Mouse (Mus musculus): ENCODE measurements at regions not wholly inside any gene's neighbourhood (a gene's known extent, or its start where the extent isn't known, plus 50 kb on each side); places are given as distances from the start of the nearest gene placed in this dataset.

DNA sequence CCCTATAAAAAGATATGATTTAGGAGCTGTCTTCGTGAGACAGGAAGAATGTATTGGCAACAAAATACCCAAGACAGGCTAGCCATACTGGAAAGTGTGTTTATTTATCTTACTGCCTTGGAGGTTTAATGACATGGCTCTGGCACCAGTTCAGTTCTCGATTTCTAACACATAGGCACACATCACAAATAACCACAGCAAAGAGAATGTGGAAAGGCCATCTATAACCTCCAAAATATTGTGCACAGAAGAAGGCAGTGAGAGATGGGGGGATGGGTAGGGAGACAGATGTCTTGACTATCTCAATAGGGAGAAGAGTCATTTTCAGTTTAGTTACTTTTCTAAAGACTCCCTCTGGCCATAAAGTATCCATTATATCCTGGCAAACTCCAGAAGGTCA lies 90.5 kb downstream of the Minar1 start:
- TF ChIP-seq CTCF (IDR thresholded peaks at IDR 0.05; ENCODE audit: low read depth): no peak
- H3K4me1 ChIP-seq (ENCODE audit: insufficient read depth, low read length): no peaks in the 10 kb centered on the region
- H3K27me3 ChIP-seq (ENCODE audit: insufficient read depth, low read length): no peaks in the 10 kb centered on the region
- ATAC-seq (no peak), DNase-seq (ENCODE audit: low spot score) (no peak)
- H3K9ac ChIP-seq (replicated peaks; ENCODE audit: low read length): no peak overlapping the region
- H3K4me3 ChIP-seq (ENCODE audit: low read length): no peak overlapping the region
- no peak overlapping the region for H3K4me2 ChIP-seq (ENCODE audit: low read depth, low read length)
- WGBS: 72% methylated on average over 2 of the region's 2 CpGs
- no peak overlapping the region for H3K27ac ChIP-seq
- no peaks in the 10 kb centered on the region for H3K36me3 ChIP-seq (ENCODE audit: insufficient read depth, low read length)
- no peaks in the 10 kb centered on the region for H3K9me3 ChIP-seq (ENCODE audit: low read length)

GRCm38 (mm10) chr9:89524137-89524536 lies 98.8 kb downstream of the Minar1 start:
- H3K4me1 ChIP-seq (ENCODE audit: insufficient read depth, low read length): no peaks in the 10 kb centered on the region
- H3K9ac ChIP-seq (replicated peaks; ENCODE audit: low read length): no peak overlapping the region
- ATAC-seq (peak; percentile 72), DNase-seq (ENCODE audit: low spot score) (peak; percentile 23)
- no peak overlapping the region for H3K4me2 ChIP-seq (ENCODE audit: low read depth, low read length)
- H3K27ac ChIP-seq: no peak overlapping the region; the same call in 1 of the 2 replicates
- no peaks in the 10 kb centered on the region for H3K36me3 ChIP-seq (ENCODE audit: insufficient read depth, low read length)
- no peak overlapping the region for H3K4me3 ChIP-seq (ENCODE audit: low read length)
- H3K27me3 ChIP-seq (ENCODE audit: insufficient read depth, low read length): no peaks in the 10 kb centered on the region
- H3K9me3 ChIP-seq (ENCODE audit: low read length): no peaks in the 10 kb centered on the region
- TF ChIP-seq CTCF (IDR thresholded peaks at IDR 0.05; ENCODE audit: low read depth): no peak
- 45% methylated on average over 1 of the region's 1 CpGs for WGBS

GRCm38 (mm10) chr9:89523705-89524104 lies 99.2 kb downstream of the Minar1 start:
- Histone ChIP-seq H3K36me3 (ENCODE audit: insufficient read depth, low read length) (no peaks in the 10 kb centered on the region), H3K4me3 (ENCODE audit: low read length) (no peak overlapping the region)
- peak; percentile 46 for DNase-seq (ENCODE audit: low spot score)

DNA sequence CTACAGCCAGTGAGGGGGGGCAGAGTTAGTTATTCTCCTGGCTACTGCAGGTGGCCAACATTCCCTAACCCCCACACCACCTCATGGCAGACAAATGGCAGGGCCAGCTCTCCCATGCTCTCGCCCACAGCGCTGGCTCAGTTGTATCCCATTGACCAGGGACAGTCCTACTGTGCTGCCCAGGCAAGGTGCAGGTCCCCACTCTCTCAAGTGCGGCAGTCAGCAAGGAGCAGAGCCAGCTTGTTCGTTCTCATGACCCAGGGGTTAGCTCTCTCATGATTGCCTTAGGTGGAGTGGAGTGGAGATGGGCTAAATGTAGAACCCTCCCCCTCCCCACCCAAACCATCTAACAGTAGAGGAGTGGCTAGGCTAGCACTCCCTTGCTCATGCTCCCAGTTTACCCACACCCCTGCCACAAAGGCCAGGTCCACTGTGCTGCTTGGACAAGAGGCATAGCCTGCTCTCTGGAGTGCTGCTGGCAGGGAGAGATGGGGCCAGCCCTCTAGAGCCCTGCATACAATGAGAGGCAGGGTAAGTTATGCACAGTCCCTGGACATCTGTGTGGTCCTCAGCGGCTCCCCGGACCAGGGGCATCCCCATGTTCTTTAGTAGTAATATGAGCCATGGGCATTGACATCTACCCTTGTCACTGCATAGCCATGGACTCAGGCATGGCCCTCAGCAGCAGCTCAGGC lies 114.4 kb downstream of the Minar1 start:
- Histone ChIP-seq H3K36me3 (ENCODE audit: insufficient read depth, low read length) (no peaks in the 10 kb centered on the region), H3K4me2 (ENCODE audit: low read depth, low read length) (no peak overlapping the region), H3K27ac (no peak overlapping the region), H3K27me3 (ENCODE audit: insufficient read depth, low read length) (no peaks in the 10 kb centered on the region), H3K9ac (replicated peaks; ENCODE audit: low read length) (no peak overlapping the region), H3K4me3 (ENCODE audit: low read length) (no peak overlapping the region), H3K4me1 (ENCODE audit: insufficient read depth, low read length) (no peaks in the 10 kb centered on the region), H3K9me3 (ENCODE audit: low read length) (no peaks in the 10 kb centered on the region)
- no peak for DNase-seq (ENCODE audit: low spot score)
- no peak for ATAC-seq
- 91% methylated on average over 6 of the region's 6 CpGs for WGBS
- TF ChIP-seq CTCF (IDR thresholded peaks at IDR 0.05; ENCODE audit: low read depth): no peak

More at GRCm38 (mm10) chr9:89523705-89524104, 99.2 kb downstream of the Minar1 start:
- 55% methylated on average over 3 of the region's 3 CpGs for WGBS
- peak; percentile 69 for ATAC-seq
- H3K4me2 ChIP-seq (ENCODE audit: low read depth, low read length): no peak overlapping the region
- TF ChIP-seq CTCF (IDR thresholded peaks at IDR 0.05; ENCODE audit: low read depth): no peak
- H3K27me3 ChIP-seq (ENCODE audit: insufficient read depth, low read length): no peaks in the 10 kb centered on the region
- no peaks in the 10 kb centered on the region for H3K9me3 ChIP-seq (ENCODE audit: low read length)
- H3K4me1 ChIP-seq (ENCODE audit: insufficient read depth, low read length): no peaks in the 10 kb centered on the region
- no peak overlapping the region for H3K9ac ChIP-seq (replicated peaks; ENCODE audit: low read length)
- no peak overlapping the region for H3K27ac ChIP-seq

DNA sequence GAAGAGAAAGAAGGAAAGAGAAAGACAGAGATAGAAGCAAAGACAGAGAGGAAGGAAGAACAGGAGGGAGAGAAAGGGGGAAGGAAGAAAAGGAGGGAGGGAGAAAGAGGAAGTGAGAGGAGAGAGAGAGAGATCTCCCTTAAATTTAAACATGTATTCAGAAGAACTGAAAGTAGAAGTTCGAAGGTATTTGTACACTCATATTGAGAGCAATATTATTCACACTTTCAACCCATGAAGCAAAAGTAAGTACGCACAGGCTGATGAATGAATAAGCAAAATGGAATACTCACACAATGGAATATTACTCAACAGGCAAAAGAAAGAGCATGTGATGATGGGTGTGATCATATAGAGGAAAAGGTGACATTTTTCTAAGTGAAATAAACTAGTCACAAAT lies 120.8 kb downstream of the Minar1 start:
- no peak overlapping the region for H3K4me2 ChIP-seq (ENCODE audit: low read depth, low read length)
- H3K9me3 ChIP-seq (ENCODE audit: low read length): no peaks in the 10 kb centered on the region
- no peak for DNase-seq (ENCODE audit: low spot score)
- no peak overlapping the region for H3K4me3 ChIP-seq (ENCODE audit: low read length)
- H3K27ac ChIP-seq: no peak overlapping the region
- no peaks in the 10 kb centered on the region for H3K36me3 ChIP-seq (ENCODE audit: insufficient read depth, low read length)
- H3K4me1 ChIP-seq (ENCODE audit: insufficient read depth, low read length): no peaks in the 10 kb centered on the region
- WGBS: 92% methylated on average over 2 of the region's 2 CpGs
- no peaks in the 10 kb centered on the region for H3K27me3 ChIP-seq (ENCODE audit: insufficient read depth, low read length)
- no peak for TF ChIP-seq CTCF (IDR thresholded peaks at IDR 0.05; ENCODE audit: low read depth)
- no peak overlapping the region for H3K9ac ChIP-seq (replicated peaks; ENCODE audit: low read length)
- no peak for ATAC-seq

DNA sequence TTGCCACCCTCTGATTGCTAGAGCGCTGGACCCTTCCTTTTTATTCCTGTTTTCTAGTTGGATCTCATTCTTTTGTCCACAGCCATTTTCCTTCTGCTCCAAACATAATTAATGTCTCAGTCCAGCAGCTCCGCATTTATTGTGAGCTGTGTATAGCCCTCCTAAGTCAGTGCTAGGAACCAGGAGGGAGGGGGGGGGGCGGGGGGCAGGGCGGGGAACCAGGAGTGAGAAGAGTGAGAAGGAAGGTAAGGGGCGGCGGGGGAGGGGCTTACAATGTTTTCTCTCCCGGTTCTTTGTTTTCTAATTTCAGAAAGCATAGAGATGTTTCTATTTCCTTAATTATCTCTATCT lies 125.6 kb downstream of the Minar1 start:
- Histone ChIP-seq H3K27ac (peak overlapping the region; percentile 46; the same call in 1 of the 2 replicates), H3K4me2 (ENCODE audit: low read depth, low read length) (no peak overlapping the region), H3K4me1 (ENCODE audit: insufficient read depth, low read length) (no peaks in the 10 kb centered on the region), H3K27me3 (ENCODE audit: insufficient read depth, low read length) (no peaks in the 10 kb centered on the region), H3K4me3 (ENCODE audit: low read length) (no peak overlapping the region), H3K9ac (replicated peaks; ENCODE audit: low read length) (no peak overlapping the region), H3K9me3 (ENCODE audit: low read length) (no peaks in the 10 kb centered on the region), H3K36me3 (ENCODE audit: insufficient read depth, low read length) (no peaks in the 10 kb centered on the region)
- DNase-seq (ENCODE audit: low spot score) (no peak), ATAC-seq (peak; percentile 79)
- no peak for TF ChIP-seq CTCF (IDR thresholded peaks at IDR 0.05; ENCODE audit: low read depth)
- WGBS: 9% methylated on average over 7 of the region's 7 CpGs

GRCm38 (mm10) chr9:89496729-89497398 lies 126.1 kb downstream of the Minar1 start:
- H3K27me3 ChIP-seq (ENCODE audit: insufficient read depth, low read length): no peaks in the 10 kb centered on the region
- no peaks in the 10 kb centered on the region for H3K4me1 ChIP-seq (ENCODE audit: insufficient read depth, low read length)
- WGBS: 34% methylated on average over 14 of the region's 14 CpGs
- H3K9me3 ChIP-seq (ENCODE audit: low read length): no peaks in the 10 kb centered on the region
- H3K36me3 ChIP-seq (ENCODE audit: insufficient read depth, low read length): no peaks in the 10 kb centered on the region
- H3K4me3 ChIP-seq (ENCODE audit: low read length): no peak overlapping the region
- TF ChIP-seq CTCF (IDR thresholded peaks at IDR 0.05; ENCODE audit: low read depth): no peak
- no peak overlapping the region for H3K4me2 ChIP-seq (ENCODE audit: low read depth, low read length)
- peak; percentile 58 for ATAC-seq
- DNase-seq (ENCODE audit: low spot score): peak; percentile 36
- H3K9ac ChIP-seq (replicated peaks; ENCODE audit: low read length): no peak overlapping the region
- peak overlapping the region; percentile 46 for H3K27ac ChIP-seq
